Mouse (Mus musculus): ENCODE data around the gene Umodl1. TPM values are rescaled to one million over a fixed set of nuclear protein-coding genes. Genes with fewer than 3 reads are reported as not detected.

Umodl1 gene
- polyA plus RNA-seq, 1 experiment from 2014 or later = not detected

GRCm38 (mm10) chr17:31002613-31003012 is 48.2 kb downstream of the Umodl1 start:
- ATAC-seq = no peak
- Histone ChIP-seq H3K36me3 (ENCODE audit: poor library complexity, severe bottlenecking) (no peaks in the 10 kb centered on the region), H3K4me2 (no peak overlapping the region), H3K4me1 (no peaks in the 10 kb centered on the region), H3K9ac (no peak overlapping the region), H3K4me3 (no peak overlapping the region), H3K27me3 (no peaks in the 10 kb centered on the region), H3K9me3 (replicated peaks) (no peaks in the 10 kb centered on the region), H3K27ac (no peak overlapping the region)
- 91% methylated on average over 5 of the region's 5 CpGs for WGBS

DNA sequence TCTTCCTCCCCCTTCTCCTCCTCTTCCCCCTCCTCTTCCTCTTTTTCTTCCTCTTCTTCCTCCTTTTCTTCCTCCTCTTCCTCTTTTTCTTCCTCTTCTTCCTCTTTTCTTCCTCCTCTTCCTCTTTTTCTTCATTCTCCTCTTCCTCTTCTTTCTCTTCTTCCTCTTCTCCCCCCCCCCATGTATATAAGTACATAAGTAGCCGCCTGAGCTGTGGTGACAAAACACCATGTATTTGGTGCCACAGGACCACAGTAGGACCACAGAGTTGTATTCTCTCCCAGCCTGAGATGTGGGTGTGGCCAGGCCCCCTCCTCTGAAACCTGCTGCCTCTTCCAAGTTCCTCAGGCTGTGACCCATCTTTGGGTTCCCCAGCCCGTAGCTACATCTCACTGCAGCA is 50.8 kb downstream of the Umodl1 start:
- H3K9ac ChIP-seq = no peak overlapping the region
- no peaks in the 10 kb centered on the region for H3K4me1 ChIP-seq
- H3K27me3 ChIP-seq = no peaks in the 10 kb centered on the region
- H3K36me3 ChIP-seq (ENCODE audit: poor library complexity, severe bottlenecking) = no peaks in the 10 kb centered on the region
- no peak for ATAC-seq
- H3K27ac ChIP-seq = no peak overlapping the region
- WGBS = 86% methylated on average over 2 of the region's 2 CpGs
- no peak overlapping the region for H3K4me3 ChIP-seq
- H3K4me2 ChIP-seq = no peak overlapping the region
- H3K9me3 ChIP-seq (replicated peaks) = no peaks in the 10 kb centered on the region

GRCm38 (mm10) chr17:31007357-31007756 is 52.9 kb downstream of the Umodl1 start:
- H3K4me1 ChIP-seq = no peaks in the 10 kb centered on the region
- H3K4me3 ChIP-seq = no peak overlapping the region
- H3K9ac ChIP-seq = no peak overlapping the region
- WGBS = 86% methylated on average over 3 of the region's 3 CpGs
- no peaks in the 10 kb centered on the region for H3K9me3 ChIP-seq (replicated peaks)
- no peaks in the 10 kb centered on the region for H3K36me3 ChIP-seq (ENCODE audit: poor library complexity, severe bottlenecking)
- H3K27me3 ChIP-seq = no peaks in the 10 kb centered on the region
- no peak overlapping the region for H3K4me2 ChIP-seq
- no peak for ATAC-seq
- no peak overlapping the region for H3K27ac ChIP-seq

DNA sequence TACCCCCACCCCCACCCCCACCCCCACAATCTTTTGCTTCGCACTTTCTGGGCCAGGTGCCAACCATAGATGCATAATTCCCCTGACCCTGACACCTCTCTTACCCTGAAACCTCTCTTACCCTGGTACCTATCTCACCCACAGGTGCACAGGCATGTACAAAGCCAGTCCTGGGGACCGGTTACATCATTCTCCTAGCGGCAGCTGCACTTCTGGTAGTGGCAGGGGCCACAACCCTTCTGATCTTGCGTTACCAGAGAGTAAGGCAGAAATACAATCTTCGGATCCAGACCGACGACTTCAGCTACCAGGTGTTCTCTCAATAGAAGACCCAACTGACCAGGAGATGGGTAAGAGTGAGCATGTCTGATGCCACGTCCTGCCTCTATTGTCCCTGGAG is 54.0 kb downstream of the Umodl1 start:
- Histone ChIP-seq H3K27me3 (no peaks in the 10 kb centered on the region), H3K36me3 (ENCODE audit: poor library complexity, severe bottlenecking) (no peaks in the 10 kb centered on the region), H3K4me2 (no peak overlapping the region), H3K9me3 (replicated peaks) (no peaks in the 10 kb centered on the region), H3K4me3 (no peak overlapping the region), H3K27ac (no peak overlapping the region), H3K9ac (no peak overlapping the region), H3K4me1 (no peaks in the 10 kb centered on the region)
- ATAC-seq = no peak
- 87% methylated on average over 8 of the region's 8 CpGs for WGBS

DNA sequence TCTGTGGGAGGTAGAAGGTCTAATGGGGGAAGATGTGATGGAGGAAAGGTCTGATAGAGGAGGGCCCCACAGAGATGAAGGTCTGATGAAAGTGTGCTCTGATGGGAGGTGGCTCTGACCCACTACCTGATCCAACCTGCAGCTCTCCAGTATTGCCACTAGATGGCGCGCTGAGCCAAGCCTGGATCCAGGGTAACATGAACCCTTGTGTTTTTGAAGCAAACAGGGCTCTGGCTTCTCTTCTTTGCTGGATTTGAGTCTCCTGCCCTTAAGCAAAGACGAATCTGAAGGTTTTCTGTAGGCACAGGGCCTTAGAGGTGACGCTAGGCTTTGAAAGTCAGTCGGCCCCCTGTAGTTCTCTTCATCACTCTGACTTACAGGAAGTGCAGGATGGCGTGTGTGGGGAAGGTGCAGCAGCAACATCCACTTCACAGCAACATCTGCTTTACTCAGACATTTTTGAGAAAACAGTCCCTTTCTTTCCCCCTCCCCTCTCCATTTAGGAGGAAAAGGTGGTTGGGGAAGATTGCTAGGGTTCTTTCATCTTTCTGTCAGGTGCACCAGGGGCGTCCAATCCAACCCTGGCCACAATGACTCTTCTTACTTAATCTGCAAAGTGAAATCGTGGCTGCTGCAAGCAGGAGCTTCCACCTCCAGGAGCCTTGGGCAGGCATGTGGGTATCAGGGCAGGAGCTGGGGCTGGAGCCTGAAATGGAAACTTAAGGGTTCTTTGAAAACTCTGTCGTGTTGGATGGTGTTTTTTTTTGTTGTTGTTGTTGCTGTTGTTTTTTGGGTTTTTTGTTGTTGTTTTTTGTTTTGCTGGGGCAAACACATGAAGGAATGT is 57.3 kb downstream of the Umodl1 start:
- 37% methylated on average over 9 of the region's 9 CpGs for WGBS
- H3K9ac ChIP-seq = no peak overlapping the region
- H3K27me3 ChIP-seq = no peaks in the 10 kb centered on the region
- H3K4me2 ChIP-seq = no peak overlapping the region
- H3K4me3 ChIP-seq = no peak overlapping the region
- H3K9me3 ChIP-seq (replicated peaks) = peaks cover 7% of the 10 kb centered on the region
- H3K27ac ChIP-seq = no peak overlapping the region
- ATAC-seq = 0 out of 2 replicates have a peak, but pooled peaks have one; percentile 36
- H3K4me1 ChIP-seq = no peaks in the 10 kb centered on the region
- no peaks in the 10 kb centered on the region for H3K36me3 ChIP-seq (ENCODE audit: poor library complexity, severe bottlenecking)

- Histone ChIP-seq H3K4me2 (no peak overlapping the region), H3K9me3 (replicated peaks) (peaks cover 9% of the 10 kb centered on the region), H3K36me3 (ENCODE audit: poor library complexity, severe bottlenecking) (no peaks in the 10 kb centered on the region), H3K27me3 (no peaks in the 10 kb centered on the region), H3K4me3 (no peak overlapping the region), H3K27ac (no peak overlapping the region), H3K4me1 (no peaks in the 10 kb centered on the region), H3K9ac (no peak overlapping the region)
- no peak for ATAC-seq
- 69% methylated on average over 4 of the region's 4 CpGs for WGBS
Measured at GRCm38 (mm10) chr17:31018267-31018666, 63.8 kb downstream of the Umodl1 start.

- no peak overlapping the region for H3K9ac ChIP-seq
- H3K36me3 ChIP-seq (ENCODE audit: poor library complexity, severe bottlenecking) = no peaks in the 10 kb centered on the region
- no peak for ATAC-seq
- no peaks in the 10 kb centered on the region for H3K4me1 ChIP-seq
- H3K4me3 ChIP-seq = no peak overlapping the region
- H3K27me3 ChIP-seq = no peaks in the 10 kb centered on the region
- H3K4me2 ChIP-seq = no peak overlapping the region
- H3K9me3 ChIP-seq (replicated peaks) = peaks cover 9% of the 10 kb centered on the region
- WGBS = 4% methylated on average over 2 of the region's 2 CpGs
- H3K27ac ChIP-seq = no peak overlapping the region
Measured at GRCm38 (mm10) chr17:31019505-31019904, 65.1 kb downstream of the Umodl1 start.

GRCm38 (mm10) chr17:31020078-31020477 is 65.6 kb downstream of the Umodl1 start:
- Histone ChIP-seq H3K4me2 (no peak overlapping the region), H3K27me3 (no peaks in the 10 kb centered on the region), H3K9me3 (replicated peaks) (peaks cover 9% of the 10 kb centered on the region), H3K4me1 (no peaks in the 10 kb centered on the region), H3K9ac (no peak overlapping the region), H3K27ac (no peak overlapping the region), H3K4me3 (no peak overlapping the region), H3K36me3 (ENCODE audit: poor library complexity, severe bottlenecking) (no peaks in the 10 kb centered on the region)
- 82% methylated on average over 2 of the region's 2 CpGs for WGBS
- ATAC-seq = no peak

GRCm38 (mm10) chr17:31021276-31021675 is 66.8 kb downstream of the Umodl1 start:
- H3K36me3 ChIP-seq (ENCODE audit: poor library complexity, severe bottlenecking) = no peaks in the 10 kb centered on the region
- H3K4me1 ChIP-seq = no peaks in the 10 kb centered on the region
- H3K4me2 ChIP-seq = no peak overlapping the region
- no peak for ATAC-seq
- H3K9me3 ChIP-seq (replicated peaks) = peaks cover 6% of the 10 kb centered on the region; the same call in 1 of the 2 replicates
- no peak overlapping the region for H3K4me3 ChIP-seq
- 84% methylated on average over 8 of the region's 8 CpGs for WGBS
- no peaks in the 10 kb centered on the region for H3K27me3 ChIP-seq
- no peak overlapping the region for H3K27ac ChIP-seq
- H3K9ac ChIP-seq = no peak overlapping the region

DNA sequence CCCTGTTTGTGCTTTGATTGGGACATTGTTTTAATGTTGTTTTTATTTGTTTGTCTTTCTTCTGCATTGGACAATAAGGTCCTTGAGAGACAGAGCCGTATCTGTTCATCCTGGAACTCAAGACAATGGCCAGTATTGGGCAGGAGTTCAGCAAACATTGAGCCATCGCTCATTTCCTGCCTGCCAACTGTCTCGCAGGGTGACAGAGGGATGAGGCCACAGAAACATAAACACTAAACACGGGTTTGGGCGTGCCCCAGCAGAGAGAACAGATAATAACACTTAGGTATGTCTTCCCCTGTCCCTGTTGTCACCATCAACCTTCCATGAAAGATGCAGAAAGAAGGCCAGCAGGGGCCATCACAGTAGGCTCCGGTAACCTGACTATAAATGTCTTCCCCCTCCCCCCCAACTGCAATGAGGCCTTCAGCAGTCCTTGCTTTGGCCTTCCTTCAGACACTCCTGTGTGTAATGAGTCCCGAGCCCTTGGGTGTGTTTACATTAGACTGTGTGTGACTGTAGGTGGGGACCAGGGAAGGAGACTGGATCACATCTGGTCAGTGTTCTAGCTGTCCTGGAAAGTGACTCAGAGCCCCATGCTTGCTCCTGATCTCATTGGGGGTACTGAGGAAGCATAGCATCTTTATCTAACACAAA is 69.8 kb downstream of the Umodl1 start:
- H3K4me1 ChIP-seq = no peaks in the 10 kb centered on the region
- no peak for ATAC-seq
- H3K27me3 ChIP-seq = no peaks in the 10 kb centered on the region
- no peaks in the 10 kb centered on the region for H3K9me3 ChIP-seq (replicated peaks)
- H3K4me3 ChIP-seq = no peak overlapping the region
- WGBS = 81% methylated on average over 7 of the region's 7 CpGs
- no peaks in the 10 kb centered on the region for H3K36me3 ChIP-seq (ENCODE audit: poor library complexity, severe bottlenecking)
- no peak overlapping the region for H3K4me2 ChIP-seq
- H3K27ac ChIP-seq = no peak overlapping the region
- H3K9ac ChIP-seq = no peak overlapping the region

DNA sequence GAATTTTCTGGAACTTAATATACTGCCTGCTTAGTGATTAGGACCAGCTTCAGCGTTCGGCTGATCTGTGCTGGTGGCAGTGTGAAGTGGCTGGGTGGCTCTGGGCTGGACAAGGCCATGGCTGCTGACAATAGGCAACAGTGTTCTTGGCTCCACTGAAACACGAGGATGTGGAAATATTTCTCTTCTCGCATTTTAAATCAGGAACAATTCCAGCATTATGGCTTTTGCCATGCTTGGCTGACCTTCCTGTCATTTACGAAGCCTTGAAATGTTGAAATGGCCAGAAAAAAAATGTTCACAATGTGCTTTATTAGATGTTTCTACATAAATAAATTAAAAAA is 70.3 kb downstream of the Umodl1 start:
- 81% methylated on average over 5 of the region's 5 CpGs for WGBS
- no peaks in the 10 kb centered on the region for H3K4me1 ChIP-seq

DNA sequence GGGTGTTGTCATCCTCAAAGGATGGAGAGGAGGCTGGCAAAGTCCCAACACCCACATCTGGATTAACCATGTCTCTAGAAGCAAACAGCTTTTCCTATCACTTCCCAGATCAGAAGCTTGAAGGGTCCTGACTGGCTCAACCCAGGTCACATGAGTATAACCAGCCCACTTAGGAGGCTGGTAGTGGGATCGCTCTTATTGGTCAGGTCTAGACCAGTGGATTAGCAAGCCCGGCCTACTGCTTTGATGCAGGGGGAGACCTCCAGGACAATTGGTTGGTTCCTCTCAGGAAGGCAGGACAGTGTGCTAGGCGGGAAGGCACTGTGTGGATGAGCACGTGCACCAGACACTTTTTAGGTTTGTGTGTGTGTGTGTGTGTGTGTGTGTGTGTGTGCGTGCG is 72.5 kb downstream of the Umodl1 start:
- ATAC-seq = no peak
- Histone ChIP-seq H3K36me3 (ENCODE audit: poor library complexity, severe bottlenecking) (no peaks in the 10 kb centered on the region), H3K9me3 (replicated peaks) (0 out of 2 replicates have a peak, but pooled peaks cover 3% of the 10 kb centered on the region), H3K27ac (no peak overlapping the region), H3K4me2 (no peak overlapping the region), H3K9ac (no peak overlapping the region), H3K27me3 (no peaks in the 10 kb centered on the region), H3K4me3 (no peak overlapping the region), H3K4me1 (no peaks in the 10 kb centered on the region)
- 86% methylated on average over 6 of the region's 6 CpGs for WGBS

More for the DNA sequence above, 70.3 kb downstream of the Umodl1 start:
- Histone ChIP-seq H3K36me3 (ENCODE audit: poor library complexity, severe bottlenecking) (no peaks in the 10 kb centered on the region), H3K4me2 (no peak overlapping the region), H3K9ac (no peak overlapping the region), H3K27ac (no peak overlapping the region), H3K4me3 (no peak overlapping the region), H3K27me3 (no peaks in the 10 kb centered on the region), H3K9me3 (replicated peaks) (no peaks in the 10 kb centered on the region)
- ATAC-seq = no peak

Data from forebrain, embryonic 13.5 days (tissue).